Mouse (Mus musculus) myocyte (in vitro differentiated cells): Measurements from ENCODE around the gene Tnfrsf1a.

ENCODE experiments used
- CEBPB ChIP-seq: IDR thresholded peaks from 2 replicates; pipeline ENCODE4 v1.6.1; 2011; ENCODE audit warnings: mild to moderate bottlenecking, moderate library complexity; ENCODE audit not compliant: poor library complexity, insufficient read depth, severe bottlenecking
- E2F4 ChIP-seq: IDR thresholded peaks from one replicate; pipeline ENCODE4 v1.6.1; 2011; ENCODE audit warnings: mild to moderate bottlenecking, control low read depth, moderate library complexity; ENCODE audit not compliant: insufficient read depth
- MAX ChIP-seq: IDR thresholded peaks from one replicate; pipeline ENCODE4 v1.6.1; 2011; ENCODE audit warnings: low read depth, mild to moderate bottlenecking, control low read depth
- MYOD1 ChIP-seq, 3 experiments: IDR thresholded peaks; one replicate each; pipeline ENCODE4 v1.6.1; 2011; ENCODE audit warnings: control low read depth in 2 of 3, low read depth in 2 of 3, mild to moderate bottlenecking in 2 of 3, moderate library complexity in 1 of 3; ENCODE audit not compliant: insufficient read length in 2 of 3, control insufficient read depth in 1 of 3
- MYOG ChIP-seq, 3 experiments: IDR thresholded peaks; one replicate each; pipeline ENCODE4 v1.6.1; 2011; ENCODE audit warnings: control low read depth in 2 of 3, low read depth in 2 of 3, mild to moderate bottlenecking in 2 of 3; ENCODE audit not compliant: insufficient read length in 2 of 3, control insufficient read depth in 1 of 3, insufficient read depth in 1 of 3
- POLR2A ChIP-seq: IDR thresholded peaks from one replicate; pipeline ENCODE4 v1.6.1; 2011; ENCODE audit warnings: low read depth, mild to moderate bottlenecking, control low read depth, moderate library complexity; ENCODE audit not compliant: insufficient read length
- POLR2AphosphoS2 ChIP-seq: IDR thresholded peaks from one replicate; pipeline ENCODE4 v1.6.1; 2011; ENCODE audit warnings: low read depth, control low read depth; ENCODE audit not compliant: insufficient read length
- TCF12 ChIP-seq: IDR thresholded peaks from one replicate; pipeline ENCODE4 v1.6.1; 2011; ENCODE audit warnings: mild to moderate bottlenecking, control low read depth; ENCODE audit not compliant: poor library complexity, insufficient read depth, severe bottlenecking
- USF1 ChIP-seq: IDR thresholded peaks from one replicate; pipeline ENCODE4 v1.6.1; 2011; ENCODE audit warnings: low read depth, mild to moderate bottlenecking, control low read depth, moderate library complexity

DNA sequence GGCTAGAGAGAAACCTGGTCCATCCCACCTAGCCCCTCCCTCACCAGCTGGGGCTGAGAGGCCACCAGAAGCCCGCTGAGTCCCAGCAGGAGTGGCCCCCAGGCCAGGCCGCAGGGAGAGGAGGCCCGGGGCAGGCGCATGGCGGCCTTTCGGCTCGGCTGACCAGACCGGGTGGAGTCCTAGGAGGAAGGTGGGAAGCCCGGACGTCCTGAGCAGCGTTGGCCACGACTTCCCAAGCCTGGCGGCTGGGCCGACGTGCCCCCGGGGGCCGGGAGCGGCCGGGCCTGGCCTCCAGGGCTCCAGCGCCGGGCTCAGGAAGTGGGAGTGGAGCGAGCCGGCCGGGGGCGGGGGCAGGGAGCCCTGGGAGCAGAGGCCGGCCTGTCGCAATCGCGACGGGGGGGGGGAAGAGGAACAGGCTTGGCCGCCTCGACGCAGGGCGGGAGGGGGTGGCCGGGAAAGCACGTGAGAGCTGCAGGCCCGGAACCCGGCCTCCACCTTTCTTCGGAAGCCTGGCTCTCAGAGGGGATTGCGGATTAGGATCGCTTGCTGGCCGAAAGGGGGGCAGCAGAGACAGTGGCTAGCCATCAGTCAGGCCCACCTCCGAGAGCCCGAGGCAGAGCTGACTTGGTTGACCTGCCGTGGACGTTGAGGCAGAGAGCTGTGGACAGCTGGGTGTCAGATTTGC lies 35.5 kb upstream of the Tnfrsf1a start, which contains the start of gene Ltbr:
- no peak for TF ChIP-seq TCF12
- TF ChIP-seq POLR2A, result peak; percentile 51
- TF ChIP-seq USF1, result no peak
- TF ChIP-seq MYOG (IDR thresholded peaks at IDR 0.05; ENCODE audit: control insufficient read depth in 1 of 3, insufficient read depth in 1 of 3, insufficient read length in 2 of 3, low read depth in 2 of 3), result peak in 1 of 3 experiments; percentile 50
- TF ChIP-seq CEBPB, result peak; percentile 67; the same call in 1 of the 2 replicates
- TF ChIP-seq MAX, result no peak
- peak in 1 of 3 experiments; percentile 15 for TF ChIP-seq MYOD1 (IDR thresholded peaks at IDR 0.05; ENCODE audit: control insufficient read depth in 1 of 3, insufficient read length in 2 of 3, low read depth in 2 of 3)
- TF ChIP-seq E2F4, result no peak
- TF ChIP-seq POLR2AphosphoS2, result peak; percentile 53
